Mouse (Mus musculus) forebrain, embryonic 15.5 days (tissue): ENCODE data around the gene Cbl. TPM values are rescaled to one million over a fixed set of nuclear protein-coding genes. Genes with fewer than 3 reads are reported as not detected.

Source experiments
- ATAC-seq: fragments of 200-750 bp; cut with Nextera tagmentation; replicated peaks from 2 replicates; pipeline ENCODE4 v1.8.0; 2017; ENCODE audit warnings: mild to moderate bottlenecking, moderate TSS enrichment, moderate library complexity
- H3K27ac ChIP-seq: fragments of 300-500 bp; sonication (generic); replicated peaks from 2 replicates; pipeline ENCODE4 v1.5.1; 2015; ENCODE audit warnings: mild to moderate bottlenecking, inconsistent platforms
- H3K27me3 ChIP-seq: fragments of 300-500 bp; sonication (generic); 2 replicates; pipeline ENCODE4 v1.6.1; 2015; ENCODE audit warnings: inconsistent platforms
- H3K36me3 ChIP-seq: fragments of 300-500 bp; sonication (generic); 2 replicates; pipeline ENCODE4 v1.6.1; 2015; ENCODE audit warnings: mild to moderate bottlenecking, inconsistent platforms
- H3K4me1 ChIP-seq: fragments of 300-500 bp; sonication (generic); 2 replicates; pipeline ENCODE4 v1.6.1; 2015; ENCODE audit warnings: inconsistent platforms
- H3K4me2 ChIP-seq: fragments of 300-500 bp; sonication (generic); replicated peaks from 2 replicates; pipeline ENCODE4 v1.6.1; 2015; ENCODE audit warnings: mild to moderate bottlenecking, inconsistent platforms
- H3K4me3 ChIP-seq: fragments of 300-500 bp; sonication (generic); 2 replicates; pipeline ENCODE4 v1.5.1; 2015; ENCODE audit warnings: mild to moderate bottlenecking, inconsistent platforms
- H3K9ac ChIP-seq: fragments of 300-500 bp; sonication (generic); replicated peaks from 2 replicates; pipeline ENCODE4 v1.6.1; 2015; ENCODE audit warnings: mild to moderate bottlenecking, inconsistent platforms
- H3K9me3 ChIP-seq: fragments of 300-500 bp; sonication (generic); 2 replicates; pipeline ENCODE4 v1.6.1; 2016; ENCODE audit warnings: inconsistent platforms
- WGBS: fragments of 180-500 bp; shearing (Covaris S2); methylation state at CpG from one replicate; pipeline ENCODE4 v1.1.7; 2015; ENCODE audit warnings: mixed read lengths; 5-methylcytosine and 5-hydroxymethylcytosine counted together
- polyA plus RNA-seq: library from polyadenylated mRNA; unstranded; fragments of >200 nt; fragmentation: Nextera tagmentation; extraction: Ambion mirVana; gene quantifications from 2 replicates; pipeline ENCODE4 v1.2.1, GENCODE M21; 2015

Cbl gene
- polyA plus RNA-seq, 1 experiment from 2014 or later, result 25.7 TPM

- H3K4me1 ChIP-seq, result peaks cover 36% of the 10 kb centered on the region
- no peaks in the 10 kb centered on the region for H3K9me3 ChIP-seq
- WGBS, result 4% methylated on average over 5 of the region's 5 CpGs
- no peaks in the 10 kb centered on the region for H3K27me3 ChIP-seq
- H3K27ac ChIP-seq, result peak overlapping the region; percentile 77
- H3K4me3 ChIP-seq, result no peak overlapping the region
- H3K36me3 ChIP-seq, result no peaks in the 10 kb centered on the region
- no peak overlapping the region for H3K4me2 ChIP-seq
- H3K9ac ChIP-seq, result no peak overlapping the region
- ATAC-seq, result peak; percentile 80
Measured at GRCm38 (mm10) chr9:44254508-44255135, 20.8 kb upstream of the Cbl start.

GRCm38 (mm10) chr9:44253441-44253840, 19.6 kb upstream of the Cbl start:
- no peak for ATAC-seq
- Histone ChIP-seq H3K27ac (peak overlapping the region; percentile 77), H3K27me3 (no peaks in the 10 kb centered on the region), H3K4me1 (peaks cover 37% of the 10 kb centered on the region), H3K36me3 (no peaks in the 10 kb centered on the region), H3K4me2 (no peak overlapping the region), H3K9me3 (no peaks in the 10 kb centered on the region), H3K4me3 (no peak overlapping the region), H3K9ac (no peak overlapping the region)
- 70% methylated on average over 6 of the region's 6 CpGs for WGBS

- Histone ChIP-seq H3K27me3 (no peaks in the 10 kb centered on the region), H3K4me1 (peaks cover 37% of the 10 kb centered on the region), H3K9me3 (no peaks in the 10 kb centered on the region), H3K9ac (no peak within 1 kb of the TSS), H3K27ac (0 out of 2 replicates have a peak within 1 kb of the TSS, but pooled peaks have one; percentile 31), H3K36me3 (no peaks in the 10 kb centered on the region), H3K4me2 (no peak within 1 kb of the TSS), H3K4me3 (no peak within 1 kb of the TSS)
- ATAC-seq, result no peak
- WGBS, result 89% methylated on average over 10 of the region's 10 CpGs
Measured at GRCm38 (mm10) chr9:44251314-44251713, 17.5 kb upstream of the Cbl start, which contains the start of gene Pdzd3. Gene Pdzd3, minus strand, starts transcription at chr9:44251471.

GRCm38 (mm10) chr9:44250445-44250844, 16.6 kb upstream of the Cbl start:
- ATAC-seq, result no peak
- Histone ChIP-seq H3K4me3 (no peak overlapping the region), H3K27ac (0 out of 2 replicates have a peak overlapping the region, but pooled peaks have one; percentile 31), H3K4me1 (peaks cover 36% of the 10 kb centered on the region), H3K9ac (no peak overlapping the region), H3K27me3 (no peaks in the 10 kb centered on the region), H3K9me3 (no peaks in the 10 kb centered on the region), H3K36me3 (no peaks in the 10 kb centered on the region), H3K4me2 (no peak overlapping the region)
- 32% methylated on average over 4 of the region's 4 CpGs for WGBS

GRCm38 (mm10) chr9:44249181-44250146, 15.6 kb upstream of the Cbl start:
- Histone ChIP-seq H3K27ac (no peak overlapping the region), H3K9ac (no peak overlapping the region), H3K4me1 (peaks cover 27% of the 10 kb centered on the region), H3K9me3 (no peaks in the 10 kb centered on the region), H3K36me3 (no peaks in the 10 kb centered on the region), H3K4me2 (no peak overlapping the region), H3K27me3 (no peaks in the 10 kb centered on the region), H3K4me3 (no peak overlapping the region)
- ATAC-seq, result peak; percentile 64; the same call in 1 of the 2 replicates
- 46% methylated on average over 26 of the region's 26 CpGs for WGBS

GRCm38 (mm10) chr9:44247907-44248306, 14.1 kb upstream of the Cbl start:
- Histone ChIP-seq H3K27me3 (no peaks in the 10 kb centered on the region), H3K27ac (no peak overlapping the region), H3K4me2 (no peak overlapping the region), H3K9ac (no peak overlapping the region), H3K36me3 (no peaks in the 10 kb centered on the region), H3K4me3 (no peak overlapping the region), H3K4me1 (peaks cover 13% of the 10 kb centered on the region; the same call in 1 of the 2 replicates), H3K9me3 (no peaks in the 10 kb centered on the region)
- ATAC-seq, result no peak
- WGBS, result 83% methylated on average over 6 of the region's 6 CpGs

GRCm38 (mm10) chr9:44243621-44244020, 9.8 kb upstream of the Cbl start:
- no peaks in the 10 kb centered on the region for H3K36me3 ChIP-seq
- H3K9ac ChIP-seq, result no peak overlapping the region
- 61% methylated on average over 2 of the region's 2 CpGs for WGBS
- H3K27me3 ChIP-seq, result no peaks in the 10 kb centered on the region
- no peak overlapping the region for H3K4me3 ChIP-seq
- no peak for ATAC-seq
- no peak overlapping the region for H3K27ac ChIP-seq
- no peaks in the 10 kb centered on the region for H3K9me3 ChIP-seq
- no peak overlapping the region for H3K4me2 ChIP-seq
- no peaks in the 10 kb centered on the region for H3K4me1 ChIP-seq

- Histone ChIP-seq H3K4me1 (no peaks in the 10 kb centered on the region), H3K9me3 (no peaks in the 10 kb centered on the region), H3K27me3 (no peaks in the 10 kb centered on the region), H3K4me2 (no peak overlapping the region), H3K36me3 (no peaks in the 10 kb centered on the region), H3K4me3 (no peak overlapping the region), H3K27ac (no peak overlapping the region), H3K9ac (no peak overlapping the region)
- 83% methylated on average over 9 of the region's 9 CpGs for WGBS
- ATAC-seq, result no peak
Measured at GRCm38 (mm10) chr9:44241418-44241817, 7.6 kb upstream of the Cbl start.

GRCm38 (mm10) chr9:44240911-44241310, 7.1 kb upstream of the Cbl start:
- no peak overlapping the region for H3K4me2 ChIP-seq
- no peak for ATAC-seq
- H3K27ac ChIP-seq, result no peak overlapping the region
- WGBS, result 50% methylated on average over 5 of the region's 5 CpGs
- no peaks in the 10 kb centered on the region for H3K4me1 ChIP-seq
- no peaks in the 10 kb centered on the region for H3K36me3 ChIP-seq
- H3K9ac ChIP-seq, result no peak overlapping the region
- no peak overlapping the region for H3K4me3 ChIP-seq
- H3K27me3 ChIP-seq, result no peaks in the 10 kb centered on the region
- H3K9me3 ChIP-seq, result no peaks in the 10 kb centered on the region

- Histone ChIP-seq H3K4me3 (no peak within 1 kb of the TSS), H3K27me3 (no peaks in the 10 kb centered on the region), H3K4me2 (no peak within 1 kb of the TSS), H3K36me3 (no peaks in the 10 kb centered on the region), H3K4me1 (no peaks in the 10 kb centered on the region), H3K9me3 (no peaks in the 10 kb centered on the region), H3K27ac (no peak within 1 kb of the TSS), H3K9ac (no peak within 1 kb of the TSS)
- WGBS, result 58% methylated on average over 2 of the region's 2 CpGs
- ATAC-seq, result no peak
Measured at GRCm38 (mm10) chr9:44240399-44240798, 6.5 kb upstream of the Cbl start, which contains the start of gene Ccdc153. Gene Ccdc153, plus strand, starts transcription at chr9:44240676.

- Histone ChIP-seq H3K9ac (no peak overlapping the region), H3K27ac (no peak overlapping the region), H3K36me3 (no peaks in the 10 kb centered on the region), H3K9me3 (no peaks in the 10 kb centered on the region), H3K4me2 (no peak overlapping the region), H3K27me3 (no peaks in the 10 kb centered on the region), H3K4me1 (peaks cover 4% of the 10 kb centered on the region; the same call in 1 of the 2 replicates), H3K4me3 (no peak overlapping the region)
- ATAC-seq, result no peak
- 11% methylated on average over 5 of the region's 5 CpGs for WGBS
Measured at GRCm38 (mm10) chr9:44239447-44239846, 5.6 kb upstream of the Cbl start.

- Histone ChIP-seq H3K9ac (no peak overlapping the region), H3K4me3 (no peak overlapping the region), H3K4me1 (peaks cover 5% of the 10 kb centered on the region; the same call in 1 of the 2 replicates), H3K27ac (no peak overlapping the region), H3K36me3 (no peaks in the 10 kb centered on the region), H3K4me2 (no peak overlapping the region), H3K27me3 (no peaks in the 10 kb centered on the region), H3K9me3 (no peaks in the 10 kb centered on the region)
- 78% methylated on average over 17 of the region's 17 CpGs for WGBS
- no peak for ATAC-seq
Measured at GRCm38 (mm10) chr9:44238501-44239190, 4.8 kb upstream of the Cbl start.
